Mouse (Mus musculus) thymus, postnatal 10 days (tissue): ENCODE measurements around the gene B230118H07Rik.

Experiments used
- DNase-seq, 2 experiments: peaks; one replicate each; pipeline ENCODE4 v3.0.0; 2021; ENCODE audit warnings: low spot score in 2 of 2

The B230118H07Rik gene

GRCm38 (mm10) chr2:101638979-101639839, 10.1 kb downstream of the B230118H07Rik start:
- no peak for DNase-seq

- DNase-seq: no peak
These were observed 20.8 kb downstream of the B230118H07Rik start for GRCm38 (mm10) chr2:101628297-101629236.

DNA sequence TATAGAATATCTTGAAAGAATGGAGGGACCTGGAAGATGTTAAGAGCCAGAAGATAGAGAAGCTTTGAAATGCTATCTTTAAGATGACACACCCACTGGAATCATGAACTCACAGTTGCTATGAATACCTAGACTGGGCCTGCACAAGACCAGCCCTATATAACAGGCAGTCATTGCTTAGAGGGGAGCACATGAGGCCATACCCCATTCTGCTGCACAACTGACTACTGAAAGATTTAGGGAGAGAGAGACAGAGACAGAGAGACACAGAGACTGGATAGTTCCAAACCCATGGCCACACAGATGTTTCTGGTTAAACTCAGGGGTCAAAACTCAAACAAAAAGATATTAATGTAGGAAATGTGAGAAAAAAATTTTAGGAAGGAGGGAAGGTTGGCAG, 22.1 kb downstream of the B230118H07Rik start:
- DNase-seq: no peak

DNA sequence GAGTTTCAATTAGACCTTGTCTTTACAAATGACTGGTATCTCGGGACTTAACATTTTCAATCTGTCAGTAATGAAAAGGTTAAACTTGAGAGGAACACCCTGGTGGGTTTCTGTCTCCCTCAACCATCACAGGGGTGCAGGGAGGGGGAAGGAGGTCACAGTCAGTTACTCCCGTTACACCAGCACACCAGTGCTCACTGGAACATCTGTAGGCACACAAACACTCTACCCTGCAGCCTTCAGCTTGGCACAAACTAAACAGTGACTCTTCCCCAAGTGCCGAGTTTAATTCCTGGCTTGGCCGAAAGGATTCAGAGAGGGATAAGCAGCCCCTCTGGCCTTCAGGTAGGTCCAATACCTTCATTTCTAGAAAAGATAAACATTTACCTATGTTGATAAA, 24.8 kb downstream of the B230118H07Rik start, which contains the start of gene Rag2:
TSS of gene Rag2 (plus strand) at position 193 of the 400 bp plus-strand sequence.
- peak; percentile 82 to 87 for DNase-seq

GRCm38 (mm10) chr2:101624011-101624410, 25.3 kb downstream of the B230118H07Rik start:
- no peak for DNase-seq

DNA sequence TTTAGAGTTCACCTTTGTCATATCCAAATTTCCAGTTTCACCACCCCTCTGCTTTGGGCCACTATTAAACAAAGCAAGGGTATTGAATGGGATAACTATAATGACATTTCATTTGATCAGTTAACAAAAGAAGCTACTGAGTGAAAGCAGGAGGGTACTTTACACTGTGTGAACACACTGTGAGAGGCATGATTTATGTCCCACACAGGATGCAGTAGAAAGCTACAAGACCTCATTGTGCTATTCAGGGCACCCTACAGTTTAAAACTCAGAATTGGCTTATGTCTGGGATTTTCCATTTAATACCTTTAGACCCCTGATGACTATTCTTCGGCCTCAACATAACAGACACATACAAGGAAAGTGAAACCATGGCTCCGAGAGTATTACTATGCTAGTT, 26.3 kb downstream of the B230118H07Rik start:
- no peak for DNase-seq

DNA sequence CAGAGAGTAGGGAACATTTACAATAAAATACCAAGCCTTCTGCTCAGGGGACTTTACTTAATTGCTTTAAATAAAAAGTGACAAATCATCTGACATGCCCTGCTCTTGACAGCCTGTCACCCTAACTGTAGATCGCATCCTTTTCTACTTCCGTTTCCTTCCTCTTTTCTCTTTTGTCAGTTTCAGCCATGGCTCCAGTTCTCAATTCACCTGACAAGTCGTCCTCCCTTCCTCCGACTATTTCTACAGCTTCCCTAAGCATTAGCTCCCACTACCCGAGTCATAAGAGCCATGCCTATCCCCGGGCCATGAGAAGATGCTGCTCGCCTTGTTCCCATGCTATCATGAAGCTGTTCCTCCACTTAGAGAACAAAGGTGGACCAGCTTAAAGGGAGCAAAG, 27.7 kb downstream of the B230118H07Rik start:
- no peak for DNase-seq

GRCm38 (mm10) chr2:101620899-101621298, 28.4 kb downstream of the B230118H07Rik start:
- DNase-seq: peak in 1 of 2 experiments; percentile 62

GRCm38 (mm10) chr2:101618373-101618772, 31.0 kb downstream of the B230118H07Rik start:
- DNase-seq: no peak

DNA sequence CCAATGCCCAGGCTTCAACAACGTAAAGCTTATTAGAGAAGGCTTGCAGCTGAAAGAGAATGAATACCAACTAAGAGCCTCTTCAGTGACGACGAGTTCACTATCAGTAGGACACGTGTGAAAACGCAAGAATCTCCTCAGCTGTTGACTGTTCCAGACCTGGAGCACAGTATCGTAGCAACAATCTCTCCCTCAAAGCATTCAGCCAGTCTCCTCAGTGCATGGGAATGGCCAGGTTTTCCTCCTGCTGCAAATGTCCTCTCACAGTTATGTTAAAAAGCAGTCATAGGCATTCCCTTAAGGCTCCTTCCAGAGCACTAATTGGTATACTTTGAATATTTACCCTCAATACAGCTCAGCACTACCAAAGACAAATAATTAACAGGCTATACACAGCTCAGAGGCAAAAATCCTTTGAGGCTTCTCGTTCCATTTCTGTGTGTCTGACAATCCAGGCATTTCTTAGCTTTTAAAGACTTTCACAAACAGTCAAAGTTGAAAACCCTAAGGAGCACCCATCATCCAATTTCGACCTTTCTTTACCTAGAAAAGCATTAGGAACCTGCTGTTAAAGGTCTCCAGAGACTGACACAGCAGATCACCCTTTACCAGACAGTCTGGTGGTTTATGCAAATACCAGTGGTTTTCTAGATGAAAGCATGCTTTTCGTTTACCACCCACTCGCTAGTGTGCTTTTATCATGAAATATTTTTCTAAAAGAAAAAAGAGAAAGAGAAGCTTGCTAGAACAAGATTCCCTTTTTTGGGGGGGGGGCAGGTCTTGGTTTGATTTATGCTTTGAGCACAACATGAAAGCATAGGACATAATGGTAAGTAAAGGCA, 33.6 kb downstream of the B230118H07Rik start:
- no peak for DNase-seq

- DNase-seq: no peak
These were observed 38.5 kb downstream of the B230118H07Rik start for GRCm38 (mm10) chr2:101610861-101611260.

DNA sequence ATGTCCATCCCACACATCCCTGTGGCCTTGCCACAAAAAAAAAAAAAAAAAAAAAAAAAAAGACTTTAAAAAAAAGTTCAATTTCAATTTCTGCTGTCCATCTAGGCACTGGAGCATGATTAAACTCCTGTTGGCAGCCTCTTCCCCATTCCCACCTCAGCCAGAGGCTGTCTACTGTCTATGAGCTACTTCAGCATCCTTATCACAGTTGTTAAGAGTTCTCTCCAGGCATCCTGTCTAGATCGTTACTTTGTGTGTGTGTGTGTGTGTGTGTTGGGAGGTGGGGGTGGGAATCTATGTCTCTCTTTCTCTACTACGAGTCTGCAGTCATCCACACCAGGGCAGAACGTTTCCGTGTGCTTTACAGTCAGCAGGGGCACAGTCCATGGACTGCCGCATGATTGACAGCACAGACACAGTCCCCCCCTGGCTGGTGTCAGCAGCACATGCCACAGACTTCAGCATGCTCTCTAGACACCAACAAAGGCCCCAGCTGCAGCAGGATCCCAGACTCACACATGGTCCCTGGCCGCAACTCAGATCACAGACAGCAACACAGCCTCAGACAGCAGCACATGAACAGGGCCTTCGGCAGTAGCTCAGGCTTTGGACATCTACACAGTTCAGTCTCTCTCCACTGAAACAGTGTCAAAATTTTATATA, 41.0 kb downstream of the B230118H07Rik start:
- peak; percentile 79 to 84 for DNase-seq

- no peak for DNase-seq
These were observed 46.2 kb downstream of the B230118H07Rik start for GRCm38 (mm10) chr2:101603099-101603498.

- DNase-seq: peak; percentile 47 to 51
These were observed 48.6 kb downstream of the B230118H07Rik start for GRCm38 (mm10) chr2:101600703-101601102.

- DNase-seq: no peak
These were observed 50.8 kb downstream of the B230118H07Rik start for GRCm38 (mm10) chr2:101598190-101599181.

DNA sequence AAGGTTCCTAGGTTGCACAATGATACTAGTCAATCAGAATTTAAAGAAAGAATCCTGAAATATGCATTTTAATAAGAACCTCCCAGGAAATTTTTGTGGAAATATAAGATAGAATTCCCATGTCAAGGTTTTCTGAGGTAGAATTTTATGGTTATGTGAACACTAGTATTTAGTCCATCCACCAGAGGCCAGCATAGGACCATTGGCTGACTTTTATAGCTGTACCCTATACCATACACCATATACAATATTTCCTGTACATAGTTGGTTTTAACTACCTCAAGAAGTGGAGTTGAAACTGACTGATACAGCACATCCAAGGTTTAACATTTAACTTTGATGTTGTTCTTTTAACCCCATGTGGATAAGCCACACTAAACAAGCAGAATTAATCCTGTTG, 52.1 kb downstream of the B230118H07Rik start:
- no peak for DNase-seq

DNA sequence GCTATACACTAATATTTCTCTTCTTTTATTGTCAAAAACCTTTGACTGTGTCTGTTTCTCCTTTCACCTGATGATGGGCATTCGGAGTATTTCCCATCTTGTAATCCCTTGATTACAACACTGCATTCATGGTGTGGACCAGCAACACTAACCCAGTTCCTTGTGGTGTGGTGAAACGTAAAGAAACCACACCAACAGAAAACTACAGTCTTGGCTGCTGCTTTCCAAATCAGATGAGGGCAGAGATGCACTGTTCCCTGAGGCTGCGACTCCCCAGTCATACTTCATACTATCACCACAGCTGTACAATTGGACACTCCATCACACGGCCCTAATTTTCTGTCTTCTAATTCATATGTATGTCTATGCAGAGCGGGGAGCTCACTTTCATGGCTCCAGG, 54.7 kb downstream of the B230118H07Rik start:
- no peak for DNase-seq

DNA sequence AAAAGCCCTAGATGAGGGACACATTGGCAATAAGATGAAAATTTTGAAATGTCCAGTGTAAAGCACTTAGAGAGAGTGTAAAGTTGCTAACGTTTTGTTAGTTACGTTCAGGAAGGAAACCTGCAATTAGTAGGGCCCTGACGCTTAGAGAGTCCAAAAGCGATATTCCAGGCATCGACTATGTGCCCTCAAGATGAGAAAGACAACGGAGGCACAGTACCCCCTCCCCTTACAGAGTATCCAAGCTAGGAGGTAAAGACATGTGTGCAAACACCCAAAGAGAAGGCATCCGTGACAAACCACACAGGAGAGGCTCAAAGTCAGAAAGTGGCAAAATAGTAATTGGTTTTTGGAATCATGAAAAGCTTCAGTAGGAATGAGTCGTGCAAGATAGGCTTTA, 56.4 kb downstream of the B230118H07Rik start:
- no peak for DNase-seq

- peak in 1 of 2 experiments; percentile 3 for DNase-seq
These were observed 57.1 kb downstream of the B230118H07Rik start for GRCm38 (mm10) chr2:101592023-101592841.
